Mouse (Mus musculus) mouse trophoblast stem cell (cell line): ENCODE measurements around the gene Mgat4d.
"Not testable (repeated sequence)": the region's sequence is repeated elsewhere in the genome, so short reads cannot be mapped to it uniquely, and the experiment has no call there.

Experiments used
- in situ Hi-C, 2 experiments: fragments of 300-500 bp; cut with MseI, MboI; formaldehyde crosslinking; loops; 2 replicates in 1 of 2; 3 replicates in 1 of 2; pipeline ENCODE4 v1.15.1; 2025

Gene Mgat4d

GRCm38 (mm10) chr8:83348263-83348662, at the start of gene Mgat4d:
Gene Mgat4d, plus strand, starts transcription at chr8:83348471.
- in situ Hi-C loops: no loop called here

- in situ Hi-C loops: no loop called here
Observed at GRCm38 (mm10) chr8:83300135-83300534, 48.1 kb upstream of the Mgat4d start.

GRCm38 (mm10) chr8:83304946-83305345, 43.3 kb upstream of the Mgat4d start:
- in situ Hi-C loops: no loop called here

GRCm38 (mm10) chr8:83309836-83310235, 38.4 kb upstream of the Mgat4d start:
- in situ Hi-C loops: no loop called here

GRCm38 (mm10) chr8:83315084-83315483, 33.2 kb upstream of the Mgat4d start:
- in situ Hi-C loops: not testable (repeated sequence)

GRCm38 (mm10) chr8:83315691-83316090, 32.6 kb upstream of the Mgat4d start:
- in situ Hi-C loops: no loop called here

GRCm38 (mm10) chr8:83320543-83320942, 27.7 kb upstream of the Mgat4d start:
- in situ Hi-C loops: no loop called here

GRCm38 (mm10) chr8:83322374-83322773, 25.9 kb upstream of the Mgat4d start:
- in situ Hi-C loops: no loop called here

- in situ Hi-C loops: no loop called here
Observed at GRCm38 (mm10) chr8:83323056-83323455, 25.2 kb upstream of the Mgat4d start.

- in situ Hi-C loops: no loop called here
Observed at GRCm38 (mm10) chr8:83327889-83328288, 20.4 kb upstream of the Mgat4d start.

- in situ Hi-C loops: no loop called here
Observed at GRCm38 (mm10) chr8:83331567-83331898, 16.7 kb upstream of the Mgat4d start.

- in situ Hi-C loops: no loop called here
Observed at GRCm38 (mm10) chr8:83331899-83332697, 16.2 kb upstream of the Mgat4d start, which contains the start of gene Elmod2. Gene Elmod2, minus strand, starts transcription at chr8:83332486.

- in situ Hi-C loops: no loop called here
Observed at GRCm38 (mm10) chr8:83332864-83333263, 15.4 kb upstream of the Mgat4d start.

GRCm38 (mm10) chr8:83342076-83342475, 6.2 kb upstream of the Mgat4d start:
- in situ Hi-C loops: no loop called here

GRCm38 (mm10) chr8:83342693-83343092, 5.6 kb upstream of the Mgat4d start:
- in situ Hi-C loops: no loop called here

GRCm38 (mm10) chr8:83351315-83351714, 3.0 kb downstream of the Mgat4d start:
- in situ Hi-C loops: no loop called here

- in situ Hi-C loops: no loop called here
Observed at GRCm38 (mm10) chr8:83363156-83363769, 15.0 kb downstream of the Mgat4d start.

GRCm38 (mm10) chr8:83377231-83377630, 29.0 kb downstream of the Mgat4d start:
- in situ Hi-C loops: no loop called here

- in situ Hi-C loops: no loop called here
Observed at GRCm38 (mm10) chr8:83380141-83380540, 31.9 kb downstream of the Mgat4d start.

GRCm38 (mm10) chr8:83381016-83381415, 32.7 kb downstream of the Mgat4d start:
- in situ Hi-C loops: no loop called here

- in situ Hi-C loops: no loop called here
Observed at GRCm38 (mm10) chr8:83382850-83383249, 34.6 kb downstream of the Mgat4d start.

GRCm38 (mm10) chr8:83389316-83390005, 41.2 kb downstream of the Mgat4d start, which contains the start of gene Clgn:
Gene Clgn, plus strand, starts transcription at chr8:83389867.
- in situ Hi-C loops: no loop called here
